ENCODE assay signal across 8 mouse cellular contexts in the genomic region with DNA sequence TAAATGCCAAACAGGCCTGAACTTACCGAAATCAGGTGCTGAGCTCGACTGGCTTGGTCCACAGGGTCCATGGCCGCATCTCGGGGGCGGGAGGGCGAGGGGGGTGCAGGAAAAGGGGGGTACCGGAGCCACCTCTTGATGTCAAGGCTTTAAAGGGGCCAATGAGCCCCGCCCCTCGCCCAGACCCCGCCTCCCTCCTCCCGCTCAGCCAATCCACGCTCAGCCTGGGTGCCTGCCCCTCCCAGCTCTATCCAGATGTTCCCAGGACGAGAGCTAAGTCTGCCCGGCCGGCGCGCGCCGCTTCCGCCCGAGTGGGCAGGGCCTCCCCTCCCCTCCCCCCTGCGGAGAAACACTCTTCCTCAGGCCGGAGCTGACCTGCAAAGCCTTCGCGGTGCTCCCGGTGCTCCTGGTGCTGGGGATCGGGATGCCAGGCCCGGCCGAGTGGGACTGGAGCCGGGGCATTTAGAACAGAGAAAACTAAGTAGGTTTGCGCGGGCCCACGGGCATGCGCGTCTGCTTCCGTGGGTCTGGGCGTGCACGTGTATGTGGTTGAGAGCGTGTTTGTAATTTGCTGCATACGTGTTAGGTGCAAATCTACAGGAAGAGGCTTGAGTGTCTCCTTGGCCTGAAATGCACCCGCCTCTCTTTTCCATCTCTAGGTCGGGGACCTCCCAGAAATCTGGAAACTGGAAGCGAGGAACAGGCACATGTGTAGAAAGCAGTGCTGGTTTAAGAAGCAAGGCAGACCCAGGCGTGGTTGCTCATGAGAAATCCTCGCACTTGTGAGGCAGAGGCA. TPM values are rescaled to one million over a fixed set of nuclear protein-coding genes. Genes with fewer than 3 reads are reported as not detected.
DNase-seq lines count a peak whose midpoint lies in the region; ATAC-seq lines count a peak whose summit lies in the region.

A gene (minus strand): TSS at position 143 of the 796 bp plus-strand sequence.

- peaks cover 14 to 20% of the 10 kb centered on the region in 2 experiments; a peak in 3 of 4 replicates for H3K4me1 ChIP-seq in heart, embryonic 14.5 days (ENCODE audit: control insufficient read depth in 2 of 2, insufficient read depth in 2 of 2, low read length in 2 of 2)
- peaks cover 22% of the 10 kb centered on the region for H3K4me1 ChIP-seq in liver, embryonic 15.5 days (replicated peaks)
- H3K4me1 ChIP-seq in neural tube, embryonic 12.5 days = peaks cover 46% of the 10 kb centered on the region

- peak; percentile 72 for ATAC-seq in erythroid progenitor cell, adult 5-6 weeks (replicated peaks; ENCODE audit: low FRiP score, poor library complexity, severe bottlenecking)
- peak; percentile 95 for ATAC-seq in heart, embryonic 14.5 days (ENCODE audit: insufficient number of reproducible peaks, insufficient read depth, low FRiP score, low read depth)
- ATAC-seq in liver, embryonic 15.5 days (ENCODE audit: insufficient read depth) = peak; percentile 87
- ATAC-seq in neural tube, embryonic 12.5 days (ENCODE audit: low FRiP score, low read depth) = peak; percentile 96

- H3K9me3 ChIP-seq in heart, embryonic 14.5 days (ENCODE audit: control insufficient read depth, low read length) = no peaks in the 10 kb centered on the region
- no peaks in the 10 kb centered on the region for H3K9me3 ChIP-seq in liver, embryonic 15.5 days (replicated peaks)
- no peaks in the 10 kb centered on the region for H3K9me3 ChIP-seq in neural tube, embryonic 12.5 days

- peak; percentile 95 for DNase-seq in CD4-positive, CD25-positive, alpha-beta regulatory T cell, adult 2 months (ENCODE audit: low read depth, low spot score)
- peak; percentile 84 for DNase-seq in brain, embryonic 18.5 days (ENCODE audit: low read depth, low spot score)
- DNase-seq in kidney, postnatal 14 days = peak; percentile 96
- peak; percentile 84 for DNase-seq in telencephalon, adult 2 months (ENCODE audit: low read depth, low spot score)

- peak within 1 kb of the TSS; percentile 77 for H3K9ac ChIP-seq in heart, embryonic 14.5 days (ENCODE audit: low read length)
- H3K9ac ChIP-seq in liver, embryonic 15.5 days = peak within 1 kb of the TSS; percentile 58
- H3K9ac ChIP-seq in neural tube, embryonic 12.5 days = peak within 1 kb of the TSS; percentile 78

- H3K36me3 ChIP-seq in heart, embryonic 14.5 days (ENCODE audit: control insufficient read depth, insufficient read depth, low read length) = peaks cover 2% of the 10 kb centered on the region; the same call in 1 of the 2 replicates
- no peaks in the 10 kb centered on the region for H3K36me3 ChIP-seq in liver, embryonic 15.5 days (replicated peaks)
- no peaks in the 10 kb centered on the region; the same call in 1 of the 2 replicates for H3K36me3 ChIP-seq in neural tube, embryonic 12.5 days

- H3K27me3 ChIP-seq in heart, embryonic 14.5 days (ENCODE audit: control insufficient read depth, insufficient read depth, low read length) = no peaks in the 10 kb centered on the region
- H3K27me3 ChIP-seq in liver, embryonic 15.5 days = peaks cover 13% of the 10 kb centered on the region
- H3K27me3 ChIP-seq in neural tube, embryonic 12.5 days (replicated peaks) = no peaks in the 10 kb centered on the region

- peak within 1 kb of the TSS; percentile 83 to 91 for H3K4me3 ChIP-seq in heart, embryonic 14.5 days (ENCODE audit: control insufficient read depth in 1 of 2, insufficient read depth in 1 of 2, low read depth in 1 of 2, low read length in 2 of 2)
- peak within 1 kb of the TSS; percentile 68 for H3K4me3 ChIP-seq in liver, embryonic 15.5 days (replicated peaks)
- H3K4me3 ChIP-seq in neural tube, embryonic 12.5 days = peak within 1 kb of the TSS; percentile 79

- H3K4me2 ChIP-seq in heart, embryonic 14.5 days (ENCODE audit: low read length) = peak within 1 kb of the TSS; percentile 89
- H3K4me2 ChIP-seq in liver, embryonic 15.5 days = peak within 1 kb of the TSS; percentile 89
- H3K4me2 ChIP-seq in neural tube, embryonic 12.5 days (replicated peaks) = peak within 1 kb of the TSS; percentile 86

- H3K27ac ChIP-seq in heart, embryonic 14.5 days (replicated peaks in 1 of 2; ENCODE audit: control insufficient read depth in 1 of 2, insufficient read depth in 1 of 2, low read depth in 2 of 2, low read length in 2 of 2) = peak within 1 kb of the TSS; percentile 80 to 94
- H3K27ac ChIP-seq in liver, embryonic 15.5 days (replicated peaks) = peak within 1 kb of the TSS; percentile 0; the same call in 1 of the 2 replicates
- H3K27ac ChIP-seq in neural tube, embryonic 12.5 days = peak within 1 kb of the TSS; percentile 72

- WGBS in heart, embryonic 14.5 days = 1% methylated on average over 39 of the region's 45 CpGs
- 1% methylated on average over 43 of the region's 45 CpGs for WGBS in liver, embryonic 15.5 days (ENCODE audit: insufficient replicate concordance)
- 1% methylated on average over 45 of the region's 45 CpGs for WGBS in neural tube, embryonic 12.5 days

RNA-seq across cellular contexts. Expression of the gene that starts here (rescaled TPM):
- total RNA-seq in erythroid progenitor cell, adult 5-6 weeks (2015; ENCODE audit: low replicate concordance) = 0.84 TPM in 1 of 2 replicates, not detected in the other
- total RNA-seq in erythroid progenitor cell, adult 5-6 weeks (2017; ENCODE audit: low replicate concordance) = not detected in 2 replicates
- 7.5 and 9.2 TPM in 2 replicates for polyA plus RNA-seq in heart, embryonic 14.5 days (2014; fragmentation: Nextera tagmentation; extraction: Ambion mirVana)
- polyA plus RNA-seq in liver, embryonic 15.5 days (2015; fragmentation: Nextera tagmentation; extraction: Ambion mirVana) = 0.92 and 1.3 TPM in 2 replicates
- 15.4 and 17.2 TPM in 2 replicates for polyA plus RNA-seq in neural tube, embryonic 12.5 days (2016; fragmentation: Nextera tagmentation; extraction: Ambion mirVana)

Comparison
In these comparisons a context has a peak if more than half of its experiments do, and no peak if none do; other contexts are left out.
1. Peak in every context shown above with its lines: DNase-seq, ATAC-seq, H3K4me3 ChIP-seq and H3K27ac ChIP-seq.
2. Peak in ATAC-seq in erythroid progenitor cell, adult 5-6 weeks; RNA of the gene not detected or under 1 TPM.
3. H3K27ac ChIP-seq: peak in every context shown above with its lines; median percentile 87 in heart, embryonic 14.5 days; 72 in neural tube, embryonic 12.5 days; 0 in liver, embryonic 15.5 days.